Mouse (Mus musculus) heart, adult 11 months (tissue): ENCODE data around the gene Pick1.
A peak's percentile ranks its signal among the peaks of the same experiment; 100 is the strongest.
"Not testable (repeated sequence)": the region's sequence is repeated elsewhere in the genome, so short reads cannot be mapped to it uniquely, and the experiment has no call there.

Experiments used
- DNase-seq: peaks from one replicate; pipeline ENCODE4 v3.0.0; 2022

Gene Pick1

DNA sequence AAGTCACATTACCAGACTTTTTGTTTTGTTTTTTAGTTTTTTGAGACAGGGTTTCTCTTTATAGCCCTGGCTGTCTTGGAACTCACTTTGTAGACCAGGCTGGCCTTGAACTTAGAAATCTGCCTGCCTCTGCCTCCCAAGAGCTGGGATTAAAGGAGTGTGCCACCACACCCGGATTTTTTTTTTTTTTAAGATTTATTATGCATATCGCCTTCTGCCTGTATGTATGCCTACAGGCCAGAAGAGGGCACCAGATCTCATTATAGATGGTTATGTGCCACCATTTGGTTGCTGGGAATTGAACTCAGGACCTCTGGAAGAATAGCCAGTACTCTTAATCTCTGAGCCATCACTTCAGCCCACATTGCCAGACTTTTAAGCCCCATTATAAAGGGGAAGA is 3.2 kb upstream of the Pick1 start:
- not testable (repeated sequence) for DNase-seq

DNA sequence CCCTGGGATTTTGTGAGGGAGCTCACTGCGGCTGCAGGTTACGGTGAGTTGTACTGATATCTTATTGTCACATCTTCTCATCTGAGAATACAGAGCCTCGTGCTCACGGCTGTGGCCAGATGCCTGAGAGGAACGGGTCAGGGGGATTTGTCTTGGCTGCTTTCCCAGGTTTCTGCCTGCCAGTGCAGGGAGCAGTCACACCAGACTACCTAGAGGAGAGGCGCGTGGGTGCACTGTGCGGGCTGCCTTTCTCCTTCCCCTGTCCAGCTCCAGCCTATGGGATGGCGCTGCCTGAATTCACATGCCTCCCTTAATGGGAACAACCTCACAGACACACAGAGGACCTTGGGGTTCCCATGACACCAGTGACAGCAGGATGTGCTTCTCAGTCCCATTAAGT is 6.3 kb downstream of the Pick1 start:
- DNase-seq: no peak

DNA sequence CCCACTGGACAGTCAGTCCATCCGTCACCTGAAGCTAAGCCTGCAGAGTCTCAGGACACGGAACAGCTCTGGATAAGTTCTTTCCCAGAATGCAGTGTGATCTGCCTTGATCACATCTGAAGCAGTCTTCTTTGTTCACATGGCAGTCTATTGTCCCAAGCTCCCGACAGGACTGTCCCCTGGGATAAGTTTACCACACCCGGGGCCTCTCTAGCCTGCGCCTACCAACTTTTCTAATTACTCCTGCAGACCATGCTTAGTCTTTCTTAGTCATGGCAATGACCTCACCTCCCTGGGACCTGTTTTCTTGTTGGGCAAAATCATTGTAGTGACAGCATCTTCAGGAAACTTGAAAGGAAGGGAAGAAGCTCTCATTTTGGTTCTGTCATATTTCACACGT is 9.1 kb downstream of the Pick1 start:
- peak; percentile 96 for DNase-seq

GRCm38 (mm10) chr15:79242574-79243233 is 13.7 kb downstream of the Pick1 start:
- peak; percentile 94 for DNase-seq

GRCm38 (mm10) chr15:79243234-79244042 is 14.5 kb downstream of the Pick1 start:
- peak; percentile 99 for DNase-seq

GRCm38 (mm10) chr15:79244071-79244893 is 15.3 kb downstream of the Pick1 start:
- DNase-seq: peak; percentile 95

DNA sequence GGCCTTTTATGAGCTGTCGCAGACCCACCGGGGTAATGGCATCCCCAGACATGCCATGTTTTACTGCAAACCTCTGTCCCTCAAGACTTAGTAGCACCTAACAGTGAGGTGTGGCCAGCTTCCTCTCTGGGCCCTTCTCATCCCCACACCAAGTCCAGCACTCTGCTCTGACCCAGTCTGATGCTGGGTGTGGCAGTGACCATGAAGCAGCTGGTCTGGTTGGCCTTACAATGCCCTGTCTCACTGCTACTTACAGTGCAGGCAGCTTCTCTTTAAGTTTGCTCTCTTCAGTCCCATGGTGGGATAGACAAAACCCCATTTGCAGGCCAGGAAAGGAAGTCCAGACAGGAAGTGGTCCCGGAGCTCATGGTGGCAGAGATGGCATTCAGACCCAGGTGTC is 16.3 kb downstream of the Pick1 start:
- DNase-seq: no peak

DNA sequence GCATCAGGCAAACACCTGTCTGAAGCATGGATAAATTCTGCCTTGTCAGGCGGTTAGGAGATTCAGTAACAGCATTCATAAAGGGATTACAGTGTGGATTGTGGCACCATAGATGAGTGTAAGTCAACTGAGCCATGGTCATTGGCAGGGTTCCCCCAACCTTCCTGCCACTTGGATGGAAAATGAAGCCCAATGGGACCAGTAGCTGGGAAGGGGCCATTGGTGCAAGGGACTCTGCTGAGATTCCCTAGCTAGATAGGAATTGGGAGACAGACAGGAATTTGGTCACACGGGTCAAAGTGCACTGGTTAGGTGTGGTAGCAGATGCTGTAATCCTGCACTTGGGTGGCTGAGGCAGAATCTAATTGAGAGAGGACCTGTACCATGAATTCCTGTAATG is 21.3 kb downstream of the Pick1 start:
- no peak for DNase-seq

DNA sequence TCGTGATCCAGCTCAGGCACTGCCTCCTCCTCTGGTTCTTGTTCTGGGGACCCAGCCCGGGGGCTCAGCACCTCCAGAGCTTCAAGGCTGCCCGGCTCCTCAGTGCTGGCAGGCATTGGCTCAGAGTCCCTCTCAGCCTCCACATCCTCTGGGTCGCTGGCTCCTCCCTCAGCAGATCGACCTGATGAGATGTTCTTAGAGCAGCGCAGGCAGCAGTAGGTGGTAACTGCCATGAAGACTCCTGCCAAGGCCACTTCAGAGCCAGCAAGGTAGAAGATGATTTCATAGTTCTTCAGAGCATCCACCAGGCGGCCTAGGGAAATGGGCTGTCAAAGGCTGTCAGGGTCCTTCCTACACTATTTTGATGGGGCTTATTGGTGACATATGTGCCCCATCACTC is 22.2 kb downstream of the Pick1 start:
- no peak for DNase-seq

DNA sequence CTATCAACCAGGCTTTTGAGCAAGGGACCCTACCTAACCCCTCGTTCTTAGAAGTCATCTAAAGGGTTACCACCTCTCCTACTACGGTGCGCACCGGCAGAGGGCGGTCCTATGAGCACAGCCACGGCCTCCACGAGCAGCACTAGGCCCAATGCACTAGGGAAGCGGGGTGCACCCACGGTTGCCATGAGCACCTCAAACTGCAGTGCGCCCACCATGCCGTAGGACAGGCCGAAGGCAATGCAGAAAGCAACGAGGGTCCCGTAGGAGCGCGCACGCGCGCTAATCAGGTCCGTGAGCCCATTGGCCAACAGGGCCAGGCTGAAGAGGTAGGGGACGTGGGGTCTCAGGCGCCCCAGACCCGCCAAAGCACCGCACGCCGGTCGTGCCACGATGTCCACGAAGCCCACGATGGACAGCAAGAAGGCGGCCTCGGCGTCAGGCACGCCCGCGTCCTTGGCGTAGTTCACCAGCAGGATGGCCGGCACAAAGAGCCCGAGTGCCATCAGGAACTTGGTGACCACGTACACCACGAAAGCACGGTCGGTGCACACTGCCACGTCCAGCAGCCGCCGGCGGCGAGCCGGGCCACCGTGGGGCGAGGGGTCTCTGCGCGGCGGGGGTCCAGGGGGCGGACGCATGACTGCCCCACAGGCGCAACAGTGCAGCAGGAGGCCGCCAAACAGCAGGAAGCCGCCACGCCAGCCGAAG is 23.0 kb downstream of the Pick1 start:
- DNase-seq: no peak

DNA sequence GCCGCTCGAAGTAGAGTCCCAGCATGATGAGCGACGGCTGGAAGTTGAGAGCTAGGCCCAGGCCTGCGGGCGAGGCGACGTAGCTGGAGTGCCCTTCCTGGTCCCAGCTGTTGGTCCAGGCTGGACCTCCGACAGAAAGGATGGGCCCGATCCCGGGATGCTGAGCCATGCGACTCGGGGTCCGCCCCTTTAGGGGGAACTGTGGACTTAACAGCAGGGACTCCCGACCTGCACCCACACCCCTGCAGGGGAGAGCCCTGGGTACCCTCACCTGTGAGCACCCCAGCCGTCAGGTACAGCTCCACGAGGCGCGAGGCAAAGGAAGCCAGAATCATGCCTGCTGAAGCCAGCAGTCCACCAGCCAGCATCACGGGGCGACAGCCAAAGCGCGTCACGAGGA is 23.6 kb downstream of the Pick1 start:
- DNase-seq: no peak

GRCm38 (mm10) chr15:79254661-79255060 is 25.7 kb downstream of the Pick1 start, which contains the start of gene Slc16a8:
Gene Slc16a8, minus strand, starts transcription at chr15:79254761.
- no peak for DNase-seq

GRCm38 (mm10) chr15:79258521-79258920 is 29.5 kb downstream of the Pick1 start:
- DNase-seq: no peak

GRCm38 (mm10) chr15:79261095-79261725 is 32.2 kb downstream of the Pick1 start:
- DNase-seq: peak; percentile 92

- DNase-seq: no peak
Measured at GRCm38 (mm10) chr15:79261757-79262156, 32.8 kb downstream of the Pick1 start.

DNA sequence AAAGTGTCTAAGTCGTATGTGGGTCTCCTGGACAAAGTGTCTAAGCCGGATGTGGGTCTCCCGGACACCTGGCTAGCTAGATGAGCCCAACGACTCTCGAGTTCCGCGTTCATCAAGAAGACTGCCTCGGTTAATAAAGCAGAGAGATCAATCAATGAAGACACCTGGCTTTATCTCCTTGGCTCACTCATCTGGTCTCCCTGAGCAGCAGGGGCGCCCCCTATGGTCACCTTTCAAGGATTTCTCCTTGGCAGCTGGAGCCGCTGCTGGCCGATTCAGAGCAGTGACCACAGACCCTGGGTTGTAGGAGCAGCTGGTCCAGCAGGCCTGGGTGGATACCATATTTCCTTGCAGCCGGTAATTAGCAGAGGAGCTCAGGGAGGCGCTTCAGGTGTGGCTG is 33.4 kb downstream of the Pick1 start:
- peak; percentile 75 for DNase-seq

DNA sequence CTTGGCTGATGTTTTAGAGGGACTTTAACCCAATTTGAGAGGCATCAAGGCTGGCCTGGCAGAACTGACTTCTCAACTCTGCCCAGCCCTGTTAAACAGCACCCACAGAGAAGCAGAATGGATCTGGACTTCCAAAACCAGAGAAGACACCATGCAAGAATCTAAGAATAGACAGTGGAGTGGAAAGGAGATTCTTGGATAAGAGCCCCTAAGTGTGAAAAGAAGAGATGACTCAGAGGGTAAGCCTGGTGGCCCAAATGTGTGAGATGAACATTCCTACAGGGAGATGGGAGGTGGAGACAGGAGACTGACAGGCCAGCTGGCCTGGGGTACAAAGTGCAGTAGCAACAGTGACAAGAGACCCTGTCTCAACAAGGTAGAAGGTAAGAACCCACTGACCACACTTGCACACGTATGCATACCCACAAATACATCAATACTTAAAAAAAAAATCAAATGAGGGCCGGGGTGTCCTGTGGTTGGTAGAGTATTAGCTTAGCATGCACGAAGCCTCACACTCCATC is 33.9 kb downstream of the Pick1 start:
- DNase-seq: peak; percentile 80

DNA sequence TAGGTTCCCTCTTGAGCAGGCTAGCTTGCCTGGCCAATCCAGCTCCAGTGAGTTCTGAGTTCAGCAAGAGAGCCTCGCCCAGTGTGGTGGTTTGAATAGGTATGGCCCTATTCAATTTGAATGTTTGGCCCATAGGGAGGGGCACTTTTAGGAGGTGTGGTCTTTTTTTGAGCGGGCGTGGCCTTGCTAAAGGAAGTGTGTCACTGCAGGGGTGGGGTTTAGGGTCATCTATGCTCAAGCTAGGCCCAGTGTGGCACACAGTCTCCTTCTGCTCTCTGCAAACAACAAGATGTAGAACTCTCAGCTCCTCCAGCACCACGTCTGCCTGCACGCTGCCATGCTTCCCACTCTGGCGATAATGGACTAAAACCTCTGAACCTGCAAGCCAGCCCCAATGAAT is 34.8 kb downstream of the Pick1 start:
- no peak for DNase-seq

DNA sequence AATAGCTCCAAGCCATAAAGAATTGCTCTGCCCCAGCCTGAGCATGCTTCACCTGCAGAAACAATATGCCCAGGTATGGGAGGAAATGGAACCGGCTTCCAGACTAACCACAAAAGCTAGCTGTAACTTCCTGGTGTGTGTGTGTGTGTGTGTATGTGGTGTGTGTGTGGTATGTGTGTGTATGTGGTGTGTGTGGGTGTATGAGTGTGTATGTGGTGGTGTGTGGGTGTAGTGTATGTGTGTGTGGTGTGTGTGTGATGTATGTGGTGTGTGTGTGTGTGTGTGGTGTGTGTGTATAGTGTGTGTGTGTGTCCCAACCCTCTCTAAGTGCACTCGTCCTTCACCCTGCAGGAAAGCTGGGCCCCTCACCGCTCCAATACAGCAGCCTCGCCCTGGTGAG is 36.4 kb downstream of the Pick1 start:
- DNase-seq: no peak

DNA sequence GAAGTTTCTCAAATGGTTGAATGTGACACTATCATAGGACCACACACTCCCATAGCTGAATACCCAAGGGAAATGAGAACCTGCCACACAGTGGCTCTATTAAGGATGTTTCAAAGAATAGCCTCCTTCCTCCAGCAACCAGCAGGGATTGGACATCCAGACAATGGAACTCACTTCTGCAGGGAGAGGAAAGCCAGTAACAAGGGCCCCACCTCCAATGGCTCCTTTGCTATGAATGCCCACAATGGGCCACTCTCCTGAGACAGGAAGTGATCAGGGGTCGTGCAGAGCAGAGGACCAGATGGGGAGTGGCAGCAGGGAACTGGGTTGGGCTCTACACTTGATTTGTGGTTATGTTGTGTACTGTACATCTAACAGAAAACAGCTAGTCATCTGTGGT is 39.5 kb downstream of the Pick1 start:
- DNase-seq: peak; percentile 91

DNA sequence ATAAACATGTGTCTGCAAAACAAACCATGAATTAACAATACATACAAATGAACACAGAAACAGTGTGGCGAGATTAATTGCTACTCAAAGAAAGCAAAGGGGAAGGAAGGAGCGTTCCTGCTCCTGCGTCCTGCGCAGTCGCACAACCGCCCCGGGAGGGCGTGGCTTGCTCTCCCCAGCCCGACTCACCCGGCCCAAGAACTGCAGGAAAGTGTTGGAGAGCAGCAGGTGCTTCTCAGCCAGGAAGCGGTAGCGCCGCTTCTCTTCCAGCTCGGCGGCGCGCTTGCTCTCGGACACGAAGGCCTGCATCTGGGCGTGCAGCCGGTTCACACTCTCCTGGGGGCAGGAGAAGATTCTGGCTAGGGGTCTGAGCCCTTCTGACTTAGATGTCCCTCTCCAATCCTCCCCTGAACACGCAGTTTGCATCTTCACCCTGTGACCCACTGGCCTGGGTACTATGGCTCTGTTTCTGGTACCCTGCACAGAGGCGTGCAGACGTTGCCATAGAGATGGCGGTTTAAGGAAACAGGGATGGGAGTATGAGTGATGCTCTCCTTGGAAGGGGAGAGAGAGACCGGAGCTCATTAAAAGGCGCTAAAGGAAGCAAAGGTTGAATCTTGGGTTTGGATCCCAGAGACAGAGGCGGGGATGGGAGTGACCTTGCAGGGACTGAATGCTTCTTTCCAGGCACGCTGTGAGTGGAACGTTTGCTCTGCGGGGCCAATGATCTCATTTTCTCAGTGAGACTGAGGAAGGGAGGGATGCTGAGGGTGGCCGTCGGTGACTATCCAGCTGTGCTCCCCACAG is 41.5 kb downstream of the Pick1 start:
- DNase-seq: peak; percentile 98
